Mouse (Mus musculus) hindbrain, postnatal 0 days (tissue): ENCODE results near the gene Ifitm6. TPM values are rescaled to one million over a fixed set of nuclear protein-coding genes. Genes with fewer than 3 reads are reported as not detected.
A peak's percentile ranks its signal among the peaks of the same experiment; 100 is the strongest.

Source experiments
- ATAC-seq: fragments of 200-750 bp; cut with Nextera tagmentation; 2 replicates; pipeline ENCODE4 v1.8.0; 2017; ENCODE audit warnings: mild to moderate bottlenecking, moderate TSS enrichment, moderate library complexity
- DNase-seq: peaks from one replicate; pipeline ENCODE4 v3.0.0-alpha.2; 2015; ENCODE audit warnings: low spot score
- H3K27ac ChIP-seq: fragments of 300-500 bp; sonication (generic); 2 replicates; pipeline ENCODE4 v1.5.1; 2014; ENCODE audit warnings: mild to moderate bottlenecking
- H3K27me3 ChIP-seq: fragments of 300-500 bp; sonication (generic); 2 replicates; pipeline ENCODE4 v1.6.1; 2014; ENCODE audit warnings: low read length, mixed read lengths; ENCODE audit not compliant: insufficient read depth
- H3K36me3 ChIP-seq: fragments of 300-500 bp; sonication (generic); 2 replicates; pipeline ENCODE4 v1.6.1; 2014; ENCODE audit warnings: low read length, mixed read lengths; ENCODE audit not compliant: insufficient read depth
- H3K4me1 ChIP-seq: fragments of 300-500 bp; sonication (generic); 2 replicates; pipeline ENCODE4 v1.6.1; 2014; ENCODE audit warnings: antibody characterized with exemption, low read length, mixed read lengths; ENCODE audit not compliant: insufficient read depth
- H3K4me2 ChIP-seq: fragments of 300-500 bp; sonication (generic); 2 replicates; pipeline ENCODE4 v1.6.1; 2014; ENCODE audit warnings: low read depth, mild to moderate bottlenecking, low read length, moderate library complexity, mixed read lengths
- H3K4me3 ChIP-seq: fragments of 300-500 bp; sonication (generic); 2 replicates; pipeline ENCODE4 v1.5.1; 2014; ENCODE audit warnings: low read length
- H3K9ac ChIP-seq: fragments of 300-500 bp; sonication (generic); replicated peaks from 2 replicates; pipeline ENCODE4 v1.6.1; 2014; ENCODE audit warnings: mild to moderate bottlenecking, low read length, moderate library complexity, mixed read lengths
- H3K9me3 ChIP-seq: fragments of 300-500 bp; sonication (generic); 2 replicates; pipeline ENCODE4 v1.6.1; 2016; ENCODE audit warnings: low read length, mixed read lengths
- CTCF ChIP-seq: IDR thresholded peaks from 2 replicates; pipeline ENCODE4 v1.5.1; 2016; ENCODE audit warnings: antibody characterized with exemption, control low read depth, low read depth
- WGBS: fragments of 180-500 bp; shearing (Covaris S2); extraction: QIAGEN DNeasy Blood & Tissue Kit; methylation state at CpG from one replicate; pipeline ENCODE4 v1.1.7; 2014; 5-methylcytosine and 5-hydroxymethylcytosine counted together
- polyA plus RNA-seq: library from polyadenylated mRNA; unstranded; fragments of >200 nt; fragmentation: Nextera tagmentation; extraction: Ambion mirVana; gene quantifications from 2 replicates; pipeline ENCODE4 v1.2.1, GENCODE M21; 2015
- total RNA-seq: library from RNA; depleted of rRNA; stranded (reverse); fragments of >200 nt; gene quantifications from 2 replicates; pipeline ENCODE4 v1.2.3, GENCODE M21; 2014

Ifitm6 gene
- total and polyA plus RNA-seq, 2 experiments from 2014 or later: 0.37 to 0.69 TPM

DNA sequence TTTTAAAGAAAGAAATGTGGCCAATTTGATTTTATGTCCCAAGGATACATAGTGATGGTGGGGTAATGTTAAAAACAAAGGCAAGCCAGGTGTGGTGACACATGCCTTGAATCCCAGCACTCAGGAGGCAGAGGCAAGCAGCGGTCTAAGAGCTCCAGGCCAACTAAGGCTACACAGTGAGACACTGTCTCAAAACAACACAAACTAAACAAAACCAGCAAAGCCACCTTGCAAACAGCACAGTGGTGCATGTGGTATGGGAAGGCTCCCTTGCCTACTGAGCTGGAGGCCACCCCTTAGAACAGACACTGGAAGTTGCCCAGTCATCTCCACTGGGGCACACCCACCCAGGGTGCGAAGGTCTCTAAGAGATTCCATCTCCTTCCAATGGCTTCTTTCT is 42.2 kb upstream of the Ifitm6 start:
- DNase-seq (no peak), ATAC-seq (no peak)
- Histone ChIP-seq H3K9ac (peak overlapping the region; percentile 97), H3K4me2 (peak overlapping the region; percentile 78), H3K4me1 (peaks cover 14% of the 10 kb centered on the region), H3K36me3 (peaks cover 14% of the 10 kb centered on the region), H3K9me3 (no peaks in the 10 kb centered on the region), H3K27ac (peak overlapping the region; percentile 92), H3K27me3 (no peaks in the 10 kb centered on the region), H3K4me3 (peak overlapping the region; percentile 83)
- WGBS: 65% methylated on average over 2 of the region's 2 CpGs
- TF ChIP-seq CTCF: no peak

DNA sequence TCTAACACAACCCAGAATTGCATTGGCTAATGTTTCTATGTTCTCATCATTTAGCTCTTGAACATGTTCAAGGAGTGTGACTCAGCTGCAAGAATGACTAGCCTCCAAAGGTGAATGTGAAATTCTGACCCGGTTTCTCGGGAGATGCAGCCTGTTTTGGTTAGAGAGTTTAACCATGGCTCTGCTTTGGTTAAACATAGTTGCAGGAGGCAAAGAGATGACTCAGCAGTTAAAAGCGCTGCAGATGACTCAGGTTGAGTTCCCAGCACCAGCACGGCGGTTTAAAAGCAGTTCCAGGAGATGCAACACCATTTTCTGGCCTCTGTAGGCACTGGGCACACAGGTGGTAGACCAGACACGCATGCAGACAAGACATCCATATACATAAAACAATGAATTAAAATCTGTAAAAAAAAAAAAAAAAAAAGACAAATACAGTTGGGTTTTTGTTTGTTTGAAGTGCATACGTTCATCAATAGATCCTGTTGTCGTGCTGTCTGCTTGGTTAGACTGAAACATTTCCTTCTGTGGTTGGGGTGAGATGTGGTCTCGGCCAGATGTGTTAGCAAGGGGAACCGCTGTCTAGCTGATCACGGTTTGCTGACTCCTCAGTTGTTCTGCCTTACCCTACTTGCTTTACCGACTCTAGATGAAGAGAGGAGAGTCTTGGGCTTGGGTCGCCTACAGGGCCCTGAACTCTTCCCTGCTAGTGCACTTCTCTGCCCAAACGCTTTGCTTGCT is 41.0 kb upstream of the Ifitm6 start:
- ATAC-seq: no peak
- TF ChIP-seq CTCF: no peak
- H3K9ac ChIP-seq: no peak overlapping the region
- H3K4me1 ChIP-seq: peaks cover 14% of the 10 kb centered on the region
- no peaks in the 10 kb centered on the region for H3K9me3 ChIP-seq
- H3K27ac ChIP-seq: no peak overlapping the region
- peaks cover 4% of the 10 kb centered on the region for H3K36me3 ChIP-seq
- no peak overlapping the region for H3K4me3 ChIP-seq
- WGBS: 92% methylated on average over 14 of the region's 14 CpGs
- DNase-seq: no peak
- H3K4me2 ChIP-seq: no peak overlapping the region
- H3K27me3 ChIP-seq: no peaks in the 10 kb centered on the region

DNA sequence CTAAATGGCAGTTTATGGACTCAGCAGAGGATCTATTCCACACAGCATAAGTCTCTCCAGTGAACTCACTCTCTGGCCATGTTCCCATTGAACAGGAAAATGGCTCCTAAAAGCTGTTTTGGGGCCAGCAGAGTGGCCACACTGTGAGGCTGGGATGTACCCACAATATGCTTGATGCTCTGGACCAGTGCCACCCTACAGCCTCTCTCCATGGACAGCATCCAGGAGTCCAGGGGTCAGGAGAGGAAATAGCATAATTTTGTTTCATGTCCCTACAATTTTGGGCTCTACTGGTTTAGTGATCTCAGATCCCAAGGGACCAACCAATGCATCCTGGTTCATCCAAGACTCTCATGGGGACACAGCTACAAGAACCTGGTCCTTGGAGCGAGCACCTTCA is 39.8 kb upstream of the Ifitm6 start:
- no peaks in the 10 kb centered on the region for H3K9me3 ChIP-seq
- TF ChIP-seq CTCF: no peak
- ATAC-seq: no peak
- no peak for DNase-seq
- no peak overlapping the region for H3K4me3 ChIP-seq
- no peak overlapping the region for H3K9ac ChIP-seq
- WGBS: 97% methylated on average over 1 of the region's 1 CpGs
- no peak overlapping the region for H3K4me2 ChIP-seq
- H3K4me1 ChIP-seq: peaks cover 14% of the 10 kb centered on the region
- no peaks in the 10 kb centered on the region for H3K27me3 ChIP-seq
- no peak overlapping the region for H3K27ac ChIP-seq
- H3K36me3 ChIP-seq: no peaks in the 10 kb centered on the region

DNA sequence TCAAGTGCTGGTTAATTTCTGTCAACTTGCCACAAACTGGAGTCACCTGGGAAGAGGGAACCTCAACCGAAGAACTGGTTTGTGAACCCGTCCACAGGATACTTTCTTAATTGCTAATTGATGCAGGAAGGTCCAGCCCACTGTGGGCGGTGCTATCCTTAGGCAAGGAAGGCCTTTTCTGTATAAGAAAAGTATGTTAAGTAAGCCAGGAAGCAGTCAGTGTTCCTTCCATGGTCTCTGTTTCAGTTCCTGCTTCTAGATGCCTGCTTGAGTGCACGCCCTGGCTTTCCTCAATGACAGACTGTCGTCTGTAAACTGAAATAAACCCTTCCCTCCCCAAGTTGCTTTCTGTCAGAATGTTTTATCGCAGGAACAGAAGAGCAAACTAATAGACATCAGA is 39.3 kb upstream of the Ifitm6 start:
- TF ChIP-seq CTCF: no peak
- Histone ChIP-seq H3K4me3 (no peak overlapping the region), H3K27ac (no peak overlapping the region), H3K4me1 (peaks cover 8% of the 10 kb centered on the region), H3K36me3 (no peaks in the 10 kb centered on the region), H3K27me3 (no peaks in the 10 kb centered on the region), H3K4me2 (no peak overlapping the region), H3K9me3 (no peaks in the 10 kb centered on the region), H3K9ac (no peak overlapping the region)
- DNase-seq: no peak
- no peak for ATAC-seq
- WGBS: 91% methylated on average over 6 of the region's 6 CpGs

DNA sequence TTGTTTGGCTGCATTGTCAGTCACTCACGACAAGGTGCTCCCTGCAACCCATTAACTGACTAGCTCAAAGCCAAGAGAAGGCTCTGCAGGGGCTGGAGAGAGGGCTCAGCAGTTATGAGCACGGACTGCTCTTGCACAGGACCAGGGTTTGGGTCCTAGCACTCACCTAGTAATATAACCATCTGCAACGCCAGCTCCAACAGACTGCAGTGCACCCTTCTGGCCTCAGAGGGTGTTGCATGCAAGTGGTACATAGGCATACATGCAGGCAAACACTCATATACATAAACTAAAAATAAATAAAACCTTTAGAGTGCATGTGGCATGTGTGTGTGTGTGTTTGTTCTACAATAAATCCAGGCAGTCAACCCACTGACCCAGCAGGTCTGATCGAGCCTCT is 38.1 kb upstream of the Ifitm6 start:
- Histone ChIP-seq H3K4me2 (no peak overlapping the region), H3K9ac (no peak overlapping the region), H3K36me3 (no peaks in the 10 kb centered on the region), H3K9me3 (no peaks in the 10 kb centered on the region), H3K4me3 (no peak overlapping the region), H3K27ac (no peak overlapping the region), H3K27me3 (no peaks in the 10 kb centered on the region), H3K4me1 (0 out of 2 replicates have a peak, but pooled peaks cover 6% of the 10 kb centered on the region)
- TF ChIP-seq CTCF: peak; percentile 29
- no peak for ATAC-seq
- no peak for DNase-seq
- 85% methylated on average over 4 of the region's 4 CpGs for WGBS

DNA sequence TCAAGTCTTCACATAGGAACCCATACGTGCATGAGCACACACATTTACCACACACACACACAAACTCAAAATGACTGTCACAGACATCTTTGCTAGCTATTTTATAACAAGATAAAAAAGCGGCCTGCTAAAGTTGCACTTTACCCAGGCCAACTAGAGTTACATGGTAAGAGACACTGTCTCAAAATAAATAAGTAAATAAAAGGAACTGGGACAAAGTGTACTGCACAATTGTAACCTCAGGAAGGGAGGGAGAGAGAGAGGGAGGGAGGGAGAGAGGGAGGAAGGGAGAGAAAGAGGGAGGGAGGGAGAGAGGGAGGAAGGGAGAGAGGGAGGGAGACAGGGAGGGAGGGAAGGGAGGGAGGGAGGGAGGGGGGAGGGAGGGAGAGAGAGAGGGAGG is 34.7 kb upstream of the Ifitm6 start:
- Histone ChIP-seq H3K4me3 (no peak overlapping the region), H3K9ac (no peak overlapping the region), H3K4me2 (no peak overlapping the region), H3K27ac (no peak overlapping the region), H3K9me3 (no peaks in the 10 kb centered on the region), H3K4me1 (peaks cover 4% of the 10 kb centered on the region; the same call in 1 of the 2 replicates), H3K27me3 (no peaks in the 10 kb centered on the region), H3K36me3 (no peaks in the 10 kb centered on the region)
- DNase-seq: no peak
- TF ChIP-seq CTCF: no peak
- WGBS: 80% methylated on average over 2 of the region's 2 CpGs
- no peak for ATAC-seq

DNA sequence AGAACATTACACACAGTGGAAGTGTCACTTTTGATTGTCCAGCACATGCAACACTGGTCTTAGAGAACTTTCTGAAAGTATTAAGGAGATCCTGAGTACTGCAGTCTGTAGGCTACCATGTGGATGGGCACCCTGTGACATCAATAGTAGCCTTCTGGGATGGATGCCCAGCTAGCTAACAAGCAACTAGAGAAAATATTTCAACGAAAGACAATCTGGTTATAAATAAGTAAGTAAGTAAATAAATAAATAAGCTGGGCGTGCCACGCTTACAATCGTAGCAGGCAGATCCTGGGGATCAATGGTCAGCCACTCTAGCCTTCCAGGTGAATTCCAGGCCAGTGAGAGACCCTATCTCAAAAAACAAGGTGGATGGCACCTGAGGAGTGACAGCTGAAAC is 34.3 kb upstream of the Ifitm6 start:
- no peak overlapping the region for H3K27ac ChIP-seq
- no peak for DNase-seq
- H3K4me1 ChIP-seq: peaks cover 4% of the 10 kb centered on the region; the same call in 1 of the 2 replicates
- no peaks in the 10 kb centered on the region for H3K27me3 ChIP-seq
- ATAC-seq: no peak
- no peak for TF ChIP-seq CTCF
- H3K36me3 ChIP-seq: no peaks in the 10 kb centered on the region
- 88% methylated on average over 4 of the region's 4 CpGs for WGBS
- H3K9me3 ChIP-seq: no peaks in the 10 kb centered on the region
- no peak overlapping the region for H3K9ac ChIP-seq
- H3K4me2 ChIP-seq: no peak overlapping the region
- no peak overlapping the region for H3K4me3 ChIP-seq
